Mouse (Mus musculus) kidney, postnatal 14 days (tissue): ENCODE measurements around the gene Gm14180.
"Not testable (repeated sequence)": the region's sequence is repeated elsewhere in the genome, so short reads cannot be mapped to it uniquely, and the experiment has no call there.

ENCODE experiments used
- DNase-seq: peaks from one replicate; pipeline ENCODE4 v3.0.0; 2022; ENCODE audit warnings: mixed read lengths

Gm14180 gene

DNA sequence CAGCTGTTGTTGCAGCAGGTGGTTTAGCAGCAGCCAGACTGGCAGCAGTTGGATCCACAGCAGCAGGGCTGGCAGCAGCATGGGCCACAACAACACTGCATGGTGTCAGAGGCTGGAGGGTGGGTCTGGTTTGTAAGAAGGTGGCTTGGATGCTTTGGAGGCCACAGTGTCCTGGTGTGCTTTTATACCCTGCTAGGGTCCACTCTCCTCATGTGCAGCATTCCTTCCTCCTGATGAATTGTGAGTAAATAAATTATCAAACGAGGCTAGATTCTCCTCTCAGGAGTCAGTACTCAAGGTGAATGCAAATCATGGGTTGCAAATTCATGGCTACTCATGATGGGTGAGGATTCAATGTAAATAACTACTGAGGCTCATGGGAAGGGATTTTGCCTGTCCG lies at the start of gene Gm14180:
Gene Gm14180, minus strand, starts transcription at position 101 of the 400 bp plus-strand sequence.
- DNase-seq = no peak

DNA sequence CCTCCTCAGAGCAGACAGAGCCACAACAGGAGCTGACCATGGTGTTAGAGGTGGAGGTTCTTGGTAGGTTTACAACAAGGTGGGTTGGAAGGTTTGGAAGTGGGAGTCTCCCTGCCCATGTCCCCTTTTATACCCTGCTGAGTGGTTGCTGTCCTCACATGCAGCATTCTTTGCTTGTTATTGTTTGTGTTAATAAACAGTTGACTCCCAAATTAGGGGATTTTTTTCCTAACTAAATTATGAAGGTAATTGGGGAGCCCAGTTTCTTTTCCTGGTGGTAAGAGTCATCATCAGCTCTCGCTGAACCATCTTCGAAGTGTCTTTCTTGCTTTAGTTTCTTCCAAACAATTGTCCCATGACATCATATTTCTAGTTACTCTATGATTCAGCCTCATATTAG lies 46.5 kb upstream of the Gm14180 start, which contains the start of gene Krtap4-8:
Gene Krtap4-8, minus strand, starts transcription at position 101 of the 400 bp plus-strand sequence.
- no peak for DNase-seq

DNA sequence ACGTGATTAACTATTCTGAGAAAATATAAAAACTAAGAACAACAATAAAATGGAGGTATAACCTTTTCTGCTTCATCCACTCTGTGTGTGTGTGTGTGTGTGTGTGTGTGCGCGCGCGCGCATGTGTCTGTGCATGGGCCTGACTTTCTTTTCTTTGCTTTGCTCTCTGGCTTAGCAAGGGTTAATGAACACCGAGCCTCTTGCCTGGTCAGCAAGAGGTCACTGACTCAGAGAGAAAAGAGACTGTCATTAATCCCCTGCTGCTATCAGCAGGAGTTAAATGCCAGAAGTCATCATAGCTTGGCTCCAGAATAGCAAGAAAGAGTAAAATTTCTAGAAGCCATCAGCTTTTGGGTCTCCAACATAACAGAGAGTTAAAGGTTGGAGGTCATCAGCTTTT lies 44.3 kb upstream of the Gm14180 start:
- DNase-seq = no peak

DNA sequence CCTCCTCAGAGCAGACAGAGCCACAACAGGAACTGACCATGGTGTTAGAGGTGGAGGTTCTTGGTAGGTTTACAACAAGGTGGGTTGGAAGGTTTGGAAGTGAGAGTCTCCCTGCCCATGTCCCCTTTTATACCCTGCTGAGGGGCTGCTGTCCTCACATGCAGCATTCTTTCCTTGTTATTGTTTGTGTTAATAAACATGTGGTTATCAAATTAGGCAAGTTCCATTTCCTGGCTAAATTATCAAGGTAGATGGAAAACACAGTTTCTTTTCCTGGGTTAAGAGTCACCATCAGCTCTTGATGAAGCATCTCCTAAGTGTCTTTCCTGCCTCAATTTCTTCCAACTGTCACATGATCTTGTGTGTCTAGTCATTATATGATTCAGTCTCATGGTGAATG lies 38.7 kb upstream of the Gm14180 start, which contains the start of gene Gm11595:
Gene Gm11595, minus strand, starts transcription at position 101 of the 400 bp plus-strand sequence.
- not testable (repeated sequence) for DNase-seq

DNA sequence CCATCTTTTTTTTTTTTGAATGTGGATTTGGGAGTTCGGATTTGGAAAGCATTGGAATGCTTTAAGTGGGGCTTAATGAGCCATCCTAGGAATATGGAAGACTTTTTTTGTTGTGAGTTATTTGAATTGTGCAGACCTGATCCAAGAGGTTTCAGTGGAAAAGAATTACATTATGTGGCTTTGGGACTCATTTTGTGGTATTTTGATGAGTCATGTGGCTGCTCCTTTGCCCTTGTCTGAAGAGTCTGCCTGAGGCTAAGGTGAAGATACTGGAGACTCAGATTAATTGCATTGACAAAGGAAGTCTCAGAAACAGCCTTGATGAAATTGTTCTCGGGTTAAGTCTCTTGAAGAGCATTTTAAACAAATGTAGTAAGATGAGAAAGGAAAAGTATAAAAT lies 34.3 kb upstream of the Gm14180 start:
- DNase-seq = no peak

DNA sequence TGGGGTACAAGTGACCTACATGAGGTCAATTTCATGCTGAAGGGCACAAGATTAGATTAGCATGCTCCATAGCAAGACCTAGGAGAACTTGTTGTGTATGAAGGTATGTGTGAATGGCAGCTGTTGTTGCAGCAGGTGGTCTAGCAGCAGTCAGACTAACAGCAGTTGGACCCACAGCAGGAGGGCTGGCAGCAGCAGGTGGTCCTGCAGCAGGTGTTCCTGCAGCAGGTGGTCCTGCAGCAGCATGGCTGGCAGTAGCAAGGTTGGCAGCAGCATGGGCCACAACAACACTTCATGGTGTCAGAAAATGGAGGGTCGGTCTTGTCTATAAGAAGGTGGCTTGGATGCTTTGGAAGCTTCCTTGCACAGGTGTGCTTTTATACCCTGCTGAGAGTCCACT lies 24.8 kb upstream of the Gm14180 start:
- DNase-seq = no peak

DNA sequence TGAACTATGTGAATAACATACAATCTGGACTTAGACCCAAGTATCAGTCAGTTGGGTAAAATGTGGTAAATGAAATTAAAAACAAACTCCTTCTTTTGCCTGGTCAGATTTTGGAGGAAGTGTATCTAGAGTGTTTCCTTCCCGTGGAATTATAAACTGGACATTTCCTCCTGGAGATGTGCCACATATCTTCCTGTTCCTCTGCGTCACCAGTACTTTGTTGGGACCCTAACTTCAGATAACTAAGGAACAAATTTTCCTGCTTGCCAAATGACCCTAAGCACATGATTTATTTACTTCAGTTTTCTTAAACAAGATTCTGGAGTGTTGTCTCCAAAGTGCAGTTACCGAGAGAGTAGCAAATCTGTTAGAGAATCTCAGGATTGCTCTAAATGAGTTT lies 9.9 kb upstream of the Gm14180 start:
- peak; percentile 14 for DNase-seq

DNA sequence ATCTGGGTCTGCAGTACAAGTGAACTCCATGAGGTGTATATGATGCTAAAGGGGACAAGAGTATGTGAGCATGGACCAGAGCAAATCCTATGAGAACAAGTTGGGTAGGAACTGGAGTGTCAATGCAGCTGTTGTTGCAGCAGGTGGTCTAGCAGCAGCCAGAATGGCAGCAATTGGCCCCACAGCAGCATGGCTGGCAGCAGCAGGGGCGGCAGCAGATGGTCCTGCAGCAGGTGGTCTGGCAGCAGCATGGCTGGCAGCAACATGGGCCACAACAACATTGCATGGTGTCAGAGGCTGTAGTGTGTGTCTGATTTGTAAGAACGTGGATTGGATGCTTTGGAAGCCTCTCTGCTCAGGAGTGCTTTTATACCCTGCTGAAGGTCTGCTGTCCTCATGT lies 10.0 kb downstream of the Gm14180 start:
- DNase-seq = no peak

DNA sequence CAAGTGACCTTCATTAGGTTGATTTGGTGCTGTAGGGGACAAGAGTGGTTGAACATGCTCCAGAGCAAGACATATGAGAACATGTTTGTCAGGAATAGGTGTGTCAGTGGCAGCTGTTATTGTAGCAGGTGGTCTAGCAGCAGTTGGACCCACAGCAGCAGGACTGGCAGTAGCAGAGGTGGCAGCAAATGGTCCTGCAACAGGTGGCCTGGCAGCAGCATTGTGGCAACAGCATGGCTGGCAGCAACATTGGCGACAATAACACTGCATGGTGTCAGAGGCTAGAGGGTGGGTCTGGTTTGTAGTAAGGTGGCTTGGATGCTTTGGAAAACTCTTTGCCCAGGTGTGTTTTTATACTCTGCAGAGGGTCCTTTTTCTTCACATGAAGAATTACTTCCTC lies 15.3 kb downstream of the Gm14180 start:
- no peak for DNase-seq

DNA sequence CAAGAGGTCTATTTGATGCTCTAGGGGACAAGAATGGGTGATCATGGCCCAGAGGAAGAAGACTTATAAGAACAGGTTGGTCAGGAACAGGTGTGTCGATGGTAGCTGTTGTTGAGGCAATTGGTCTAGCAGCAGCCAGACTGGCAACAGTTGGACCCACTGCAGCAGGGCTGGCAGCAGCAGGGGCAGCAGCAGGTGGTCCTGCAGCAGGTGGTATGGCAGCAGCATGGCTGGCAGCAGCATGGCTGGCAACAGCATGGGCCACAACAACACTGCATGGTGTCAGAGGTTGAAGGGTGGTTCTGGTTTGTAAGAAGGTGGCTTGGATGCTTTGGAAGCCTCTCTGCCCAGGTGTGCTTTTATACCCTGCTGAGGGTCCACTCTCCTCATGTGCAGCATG lies 43.6 kb downstream of the Gm14180 start, which contains the start of gene Gm14190:
Gene Gm14190, minus strand, starts transcription at position 278 of the 400 bp plus-strand sequence.
- no peak for DNase-seq

DNA sequence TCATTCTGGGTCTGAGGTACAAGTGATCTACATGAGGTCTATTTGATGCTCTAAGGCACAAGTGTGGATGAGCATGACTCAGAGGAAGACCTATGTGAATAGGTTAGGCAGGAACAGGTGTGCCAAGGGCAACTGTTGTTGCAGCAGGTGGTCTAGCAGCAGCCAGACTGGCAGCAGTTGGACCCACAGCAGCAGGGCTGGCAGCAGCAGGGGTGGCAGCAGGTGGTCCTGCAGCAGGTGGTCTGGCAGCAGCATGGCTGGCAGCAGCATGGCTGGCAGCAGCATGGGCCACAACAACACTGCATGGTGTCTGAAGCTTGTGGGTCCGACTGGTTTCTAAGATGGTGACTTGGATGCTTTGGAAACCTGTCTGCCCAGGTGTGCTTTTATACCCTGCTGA lies 48.9 kb downstream of the Gm14180 start:
- not testable (repeated sequence) for DNase-seq
